Mouse (Mus musculus): ENCODE measurements around the gene Ppp1ca.

GRCm38 (mm10) chr19:4190831-4191334 is 982 bp upstream of the Ppp1ca start, which contains the start of gene Tbc1d10c:
- TF ChIP-seq CTCF (IDR thresholded peaks at IDR 0.05; ENCODE audit: control insufficient read depth, insufficient read depth, insufficient read length) (no peak), CEBPB (IDR thresholded peaks at IDR 0.05; ENCODE audit: low read depth) (no peak), MAX (IDR thresholded peaks at IDR 0.05) (no peak), FOSL1 (IDR thresholded peaks at IDR 0.05; ENCODE audit: insufficient read depth, low read length, poor library complexity, severe bottlenecking) (no peak), USF1 (IDR thresholded peaks at IDR 0.05; ENCODE audit: low read depth) (no peak)
